Mouse (Mus musculus): ENCODE results near the gene Cox19.

The Cox19 gene

DNA sequence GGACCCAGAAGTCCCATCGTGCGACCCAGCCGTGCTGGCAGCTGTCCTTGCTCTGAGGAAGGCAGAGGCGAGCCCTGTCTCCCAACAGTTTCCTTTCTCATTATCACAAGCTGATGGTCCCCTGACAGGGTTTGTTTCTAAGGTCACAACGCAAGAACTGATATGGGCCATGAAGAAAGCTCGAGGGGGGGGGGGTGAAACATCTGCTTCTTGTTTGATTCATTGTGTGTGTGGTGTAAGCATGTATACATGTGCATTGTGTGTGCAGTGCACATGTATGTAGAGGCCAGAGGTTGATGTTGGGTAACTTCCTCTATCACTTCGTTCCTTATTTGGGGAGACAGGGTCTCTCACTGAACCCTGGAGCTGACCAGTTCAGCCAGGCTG, 23.6 kb downstream of the Cox19 start:
- DNase-seq (ENCODE audit: low spot score) = no peak

DNA sequence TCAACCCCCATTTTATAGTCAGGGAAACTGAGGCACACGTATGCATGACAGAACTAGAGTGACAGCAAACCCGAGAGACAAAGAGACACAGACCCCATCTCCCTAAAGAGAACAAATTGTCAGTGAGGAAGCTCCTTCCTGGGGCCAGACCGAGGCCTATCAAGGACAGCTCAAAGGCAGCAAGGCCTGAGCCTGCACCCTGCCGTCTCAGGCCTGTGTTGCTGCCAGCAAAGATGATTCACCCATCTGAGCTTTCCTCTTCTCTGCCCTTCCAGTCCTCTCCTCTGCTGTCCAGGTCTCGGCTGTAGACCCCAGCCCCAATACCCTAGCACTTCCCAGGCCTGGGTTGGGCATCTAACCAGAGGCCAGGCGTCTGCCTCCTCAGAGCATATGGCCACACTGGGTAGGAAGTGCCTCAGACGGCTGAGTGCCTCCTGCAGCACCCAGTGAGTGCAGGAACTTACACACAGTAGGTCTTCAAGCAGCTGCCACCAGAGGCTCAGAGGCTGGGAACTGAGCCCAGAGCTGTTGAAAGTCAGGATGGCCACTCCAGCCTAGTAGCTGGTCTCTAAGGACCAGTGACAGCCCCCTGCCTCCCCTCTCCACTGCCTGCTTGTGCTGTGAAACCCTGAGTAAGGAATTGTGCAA, 24.1 kb downstream of the Cox19 start:
- no peak for DNase-seq (ENCODE audit: low spot score)

DNA sequence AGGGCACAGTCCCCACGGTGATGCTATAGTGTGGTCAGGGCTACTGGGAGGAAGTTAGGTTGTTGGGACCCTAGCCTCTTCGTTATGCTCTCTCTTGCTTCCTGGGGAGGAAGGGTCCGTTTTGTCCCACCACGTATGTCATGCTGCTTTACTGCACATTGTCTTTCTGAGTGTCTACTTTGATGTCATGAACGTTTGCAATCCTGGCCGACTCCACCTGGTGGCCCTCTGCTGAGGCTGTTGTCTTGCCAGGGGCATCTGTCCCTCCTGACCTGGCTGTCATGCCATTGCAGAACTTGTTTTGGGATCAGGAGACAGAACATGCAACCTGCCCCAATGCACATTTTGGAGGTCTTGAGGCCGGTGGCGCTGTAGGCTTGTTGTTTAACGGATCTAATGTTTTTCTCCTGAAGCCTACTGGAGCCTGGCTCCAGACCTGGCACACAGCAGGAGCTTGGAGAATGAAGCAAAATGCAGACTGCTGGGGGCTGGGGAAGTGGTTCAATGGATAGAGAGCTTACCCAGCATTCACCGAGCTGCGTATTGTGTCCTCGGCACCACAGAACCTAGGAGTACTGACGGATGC, 25.0 kb downstream of the Cox19 start:
- no peak for DNase-seq (ENCODE audit: low spot score)

DNA sequence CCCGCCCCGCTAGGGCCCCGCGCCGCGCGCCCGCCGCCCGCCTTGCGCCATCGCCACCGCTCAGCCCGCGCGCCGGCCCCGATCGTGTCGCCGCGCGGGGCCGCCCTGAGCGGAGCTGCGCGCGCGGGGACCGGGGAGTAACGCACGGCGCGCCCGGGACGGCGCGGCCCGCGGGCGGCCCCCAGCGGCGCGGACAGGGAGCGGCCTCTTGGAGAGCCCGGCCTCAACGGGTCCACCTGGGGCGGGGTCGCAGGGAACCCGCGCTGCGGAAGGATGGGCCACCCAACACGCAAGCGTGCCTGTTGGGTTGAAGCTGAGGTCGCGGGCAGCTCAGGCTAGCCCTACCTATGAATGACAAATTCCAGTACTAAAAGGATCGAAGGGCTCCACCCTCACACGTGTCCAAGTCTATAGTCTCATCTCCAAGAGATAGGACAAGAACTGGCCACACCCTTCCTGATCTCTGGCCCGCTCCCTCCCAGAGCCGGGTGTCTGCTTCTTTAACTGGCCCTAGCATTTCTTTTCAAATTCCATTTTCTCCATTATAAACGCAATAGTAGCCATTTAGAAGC, 25.7 kb downstream of the Cox19 start, which contains the start of gene Adap1:
TSS of gene Adap1 (minus strand) at position 228 of the 572 bp plus-strand sequence.
- peak; percentile 58 for DNase-seq (ENCODE audit: low spot score)

- DNase-seq (ENCODE audit: low spot score) = peak; percentile 39
These were observed 26.4 kb downstream of the Cox19 start for GRCm38 (mm10) chr5:139324691-139325394.

DNA sequence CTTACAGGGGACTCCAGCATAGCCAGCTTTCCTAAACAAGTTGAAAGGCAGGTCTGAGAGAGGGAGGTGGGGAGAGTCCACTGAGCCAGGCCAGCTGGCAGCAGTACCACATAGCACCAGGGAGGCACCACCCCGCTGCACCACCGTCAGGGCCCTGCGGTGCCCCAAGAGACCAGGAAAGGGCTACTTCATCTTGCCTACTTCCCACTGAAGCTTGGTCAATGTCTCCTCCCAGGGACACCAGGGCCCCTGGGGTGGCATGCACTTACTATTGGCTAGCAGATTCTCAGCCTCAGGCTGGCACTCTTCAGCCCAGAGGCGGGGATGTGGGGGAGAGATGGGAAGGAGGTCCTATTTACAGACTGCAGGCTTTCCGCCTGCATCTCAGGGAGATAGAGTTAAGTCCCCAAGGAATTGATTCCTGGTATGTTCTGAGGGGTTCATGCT, 27.1 kb downstream of the Cox19 start:
- no peak for DNase-seq (ENCODE audit: low spot score)

- DNase-seq (ENCODE audit: low spot score) = no peak
These were observed 27.8 kb downstream of the Cox19 start for GRCm38 (mm10) chr5:139323260-139323924.

GRCm38 (mm10) chr5:139321331-139321730, 29.9 kb downstream of the Cox19 start:
- DNase-seq (ENCODE audit: low spot score) = no peak

DNA sequence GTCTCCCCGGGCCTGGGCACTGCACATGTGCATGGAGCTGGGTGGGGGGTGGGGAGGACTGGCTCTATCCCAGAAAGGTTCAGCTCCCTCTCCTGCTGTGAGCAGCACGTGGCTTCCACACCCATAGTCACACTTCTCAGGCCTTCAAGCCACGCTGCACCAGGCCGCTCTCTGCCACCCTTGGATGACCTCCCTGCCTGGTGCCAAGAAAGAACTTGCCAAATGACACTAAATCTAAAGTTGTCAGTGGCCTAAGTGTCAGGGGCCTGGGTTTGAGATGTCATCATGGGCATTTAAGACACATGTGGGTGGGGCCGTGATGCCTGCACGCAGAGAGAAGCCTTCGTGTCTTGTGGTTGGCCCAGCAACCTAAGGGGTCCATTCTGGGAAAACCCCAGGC, 30.8 kb downstream of the Cox19 start:
- DNase-seq (ENCODE audit: low spot score) = no peak

GRCm38 (mm10) chr5:139317751-139318504, 33.3 kb downstream of the Cox19 start:
- DNase-seq (ENCODE audit: low spot score) = no peak

GRCm38 (mm10) chr5:139316982-139317675, 34.1 kb downstream of the Cox19 start:
- no peak for DNase-seq (ENCODE audit: low spot score)

GRCm38 (mm10) chr5:139314941-139315642, 36.1 kb downstream of the Cox19 start:
- no peak for DNase-seq (ENCODE audit: low spot score)

DNA sequence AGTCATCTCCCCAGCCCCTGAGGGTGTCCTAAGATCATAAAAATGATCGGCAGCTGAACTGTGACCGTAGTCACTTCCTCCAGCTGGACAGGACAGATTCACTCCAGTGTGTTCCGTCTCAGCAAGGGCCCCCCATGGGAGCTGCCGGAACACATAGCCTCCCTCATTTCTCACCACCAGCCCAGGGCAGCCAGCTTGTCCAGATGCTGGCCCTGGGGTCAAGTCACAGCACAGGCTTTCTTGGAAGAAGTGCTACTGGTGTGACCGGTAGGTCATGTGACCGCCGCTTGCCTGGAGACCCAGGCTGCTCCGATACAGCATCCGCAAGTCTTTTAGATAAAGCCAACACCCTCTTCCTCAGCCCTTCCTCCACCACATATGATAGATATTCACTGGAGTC, 37.7 kb downstream of the Cox19 start:
- DNase-seq (ENCODE audit: low spot score) = no peak

GRCm38 (mm10) chr5:139311822-139312221, 39.4 kb downstream of the Cox19 start:
- no peak for DNase-seq (ENCODE audit: low spot score)

DNA sequence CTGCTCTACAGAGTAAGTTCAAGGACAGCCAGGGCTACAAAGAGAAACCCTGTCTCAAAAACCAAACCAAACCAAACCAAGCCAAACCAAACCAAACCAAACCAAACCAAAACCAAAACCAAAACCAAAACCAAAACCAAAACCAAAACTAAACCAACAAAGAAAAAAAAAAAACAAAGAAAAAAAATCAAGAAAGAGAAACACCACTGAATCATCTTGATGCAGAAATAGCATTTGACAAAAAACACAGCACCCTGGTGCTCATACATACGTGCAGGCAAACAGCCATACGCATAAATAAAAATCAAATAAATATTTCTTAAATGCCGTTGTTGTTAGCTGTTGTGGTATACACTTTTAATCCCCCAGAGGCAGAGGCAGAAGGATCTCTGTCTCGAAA, 40.7 kb downstream of the Cox19 start:
- no peak for DNase-seq (ENCODE audit: low spot score)

DNA sequence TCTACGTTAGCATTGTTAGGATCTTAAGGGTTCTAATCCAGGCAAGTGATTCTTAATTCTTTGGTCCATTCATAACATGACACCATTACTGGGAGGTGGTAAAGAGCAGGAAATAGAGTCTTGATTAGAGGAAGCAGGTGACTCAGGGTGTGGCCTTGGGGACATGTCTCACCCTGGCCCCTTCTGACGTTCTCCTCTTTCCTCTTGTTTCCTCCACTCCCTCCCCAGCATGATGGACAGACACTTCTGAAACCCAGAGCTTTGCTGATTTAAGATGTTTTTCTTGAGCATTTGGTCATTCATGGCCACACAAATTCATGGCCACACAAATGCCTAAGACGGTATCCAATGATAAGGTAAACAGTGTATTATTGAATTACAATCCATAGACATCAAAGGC, 41.3 kb downstream of the Cox19 start:
- DNase-seq (ENCODE audit: low spot score) = no peak

- peak; percentile 52 for DNase-seq (ENCODE audit: low spot score)
These were observed 47.6 kb downstream of the Cox19 start for GRCm38 (mm10) chr5:139303646-139304061.

DNA sequence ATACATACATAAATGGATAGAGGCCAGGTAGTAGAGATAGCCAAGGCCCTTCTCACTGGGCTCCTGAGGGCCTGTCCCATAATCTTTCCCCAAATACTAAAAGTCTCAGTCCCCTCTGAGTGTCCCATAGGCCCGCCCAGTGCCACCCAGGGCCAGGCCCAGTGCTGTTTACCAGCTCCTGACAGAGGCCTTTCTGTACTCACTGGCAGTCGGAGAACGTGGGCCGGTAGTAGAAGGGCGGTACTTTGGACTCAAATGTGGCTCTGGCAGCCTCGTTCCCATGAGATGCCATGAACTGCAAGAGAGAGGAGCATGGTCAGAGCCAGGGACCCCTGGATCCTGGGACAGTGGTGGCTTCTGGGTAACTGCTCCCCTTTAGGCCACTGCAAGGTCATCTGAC, 49.1 kb downstream of the Cox19 start:
- no peak for DNase-seq (ENCODE audit: low spot score)

GRCm38 (mm10) chr5:139297745-139298144, 53.5 kb downstream of the Cox19 start:
- DNase-seq (ENCODE audit: low spot score) = no peak

GRCm38 (mm10) chr5:139297092-139297491, 54.1 kb downstream of the Cox19 start:
- DNase-seq (ENCODE audit: low spot score) = no peak
